Mouse (Mus musculus): Measurements from ENCODE around the gene Fam229a. TPM values are rescaled to one million over a fixed set of nuclear protein-coding genes. Genes with fewer than 3 reads are reported as not detected.
A peak's percentile ranks its signal among the peaks of the same experiment; 100 is the strongest.
"Not testable (repeated sequence)": the region's sequence is repeated elsewhere in the genome, so short reads cannot be mapped to it uniquely, and the experiment has no call there.

Fam229a gene
- 1 to 10 TPM in 1 of 4 experiments, not detected in 3; 1.2 TPM for total RNA-seq (2022)

GRCm38 (mm10) chr4:129490972-129491880 is at the start of gene Fam229a, which contains the start of gene Tssk3:
Fam229a (plus strand) TSS chr4:129491190.
Tssk3 (minus strand) TSS chr4:129491022.
- DNase-seq, result no peak

GRCm38 (mm10) chr4:129447360-129447759 is 43.6 kb upstream of the Fam229a start:
- DNase-seq, result no peak

GRCm38 (mm10) chr4:129447778-129448563 is 43.0 kb upstream of the Fam229a start:
- DNase-seq, result no peak

GRCm38 (mm10) chr4:129448713-129449112 is 42.3 kb upstream of the Fam229a start:
- DNase-seq, result no peak

GRCm38 (mm10) chr4:129450851-129451250 is 40.1 kb upstream of the Fam229a start:
- DNase-seq, result no peak

- DNase-seq, result no peak
Measured at GRCm38 (mm10) chr4:129451471-129452169, 39.4 kb upstream of the Fam229a start.

GRCm38 (mm10) chr4:129455265-129455664 is 35.7 kb upstream of the Fam229a start:
- DNase-seq, result peak; percentile 56

GRCm38 (mm10) chr4:129456126-129456525 is 34.9 kb upstream of the Fam229a start:
- DNase-seq, result no peak

GRCm38 (mm10) chr4:129457311-129457710 is 33.7 kb upstream of the Fam229a start:
- DNase-seq, result not testable (repeated sequence)

- DNase-seq, result no peak
Measured at GRCm38 (mm10) chr4:129459726-129460125, 31.3 kb upstream of the Fam229a start.

GRCm38 (mm10) chr4:129460827-129461182 is 30.2 kb upstream of the Fam229a start:
- no peak for DNase-seq

- DNase-seq, result peak; percentile 100
Measured at GRCm38 (mm10) chr4:129461183-129461960, 29.6 kb upstream of the Fam229a start, which contains the start of gene Bsdc1. Bsdc1 (plus strand) TSS chr4:129461581.

- peak; percentile 19 for DNase-seq
Measured at GRCm38 (mm10) chr4:129462118-129462517, 28.9 kb upstream of the Fam229a start.

- DNase-seq, result no peak
Measured at GRCm38 (mm10) chr4:129463097-129464059, 27.6 kb upstream of the Fam229a start.

- DNase-seq, result no peak
Measured at GRCm38 (mm10) chr4:129464286-129464815, 26.6 kb upstream of the Fam229a start.

- no peak for DNase-seq
Measured at GRCm38 (mm10) chr4:129476047-129476446, 14.9 kb upstream of the Fam229a start.

GRCm38 (mm10) chr4:129479863-129480262 is 11.1 kb upstream of the Fam229a start:
- DNase-seq, result no peak

GRCm38 (mm10) chr4:129481090-129481489 is 9.9 kb upstream of the Fam229a start:
- no peak for DNase-seq

GRCm38 (mm10) chr4:129494681-129495080 is 3.7 kb downstream of the Fam229a start:
- DNase-seq, result no peak

Data from adrenal gland, adult 8-10 months (tissue).